Mouse (Mus musculus) activated CD4-positive, CD25-positive, alpha-beta regulatory T cell (primary cell): ENCODE measurements around the gene Gpc2. TPM values are rescaled to one million over a fixed set of nuclear protein-coding genes. Genes with fewer than 3 reads are reported as not detected.

Experiments
- polyA plus RNA-seq, 2 experiments: library from polyadenylated mRNA; unstranded; fragments of 100-300 nt; shearing (Covaris generic); gene quantifications; one replicate each; pipeline ENCODE4 v1.2.1; 2017

The Gpc2 gene
- polyA plus RNA-seq, result 1 to 10 TPM in 1 of 2 experiments, under 1 TPM in 1; 0.82 to 1.3 TPM

DNA sequence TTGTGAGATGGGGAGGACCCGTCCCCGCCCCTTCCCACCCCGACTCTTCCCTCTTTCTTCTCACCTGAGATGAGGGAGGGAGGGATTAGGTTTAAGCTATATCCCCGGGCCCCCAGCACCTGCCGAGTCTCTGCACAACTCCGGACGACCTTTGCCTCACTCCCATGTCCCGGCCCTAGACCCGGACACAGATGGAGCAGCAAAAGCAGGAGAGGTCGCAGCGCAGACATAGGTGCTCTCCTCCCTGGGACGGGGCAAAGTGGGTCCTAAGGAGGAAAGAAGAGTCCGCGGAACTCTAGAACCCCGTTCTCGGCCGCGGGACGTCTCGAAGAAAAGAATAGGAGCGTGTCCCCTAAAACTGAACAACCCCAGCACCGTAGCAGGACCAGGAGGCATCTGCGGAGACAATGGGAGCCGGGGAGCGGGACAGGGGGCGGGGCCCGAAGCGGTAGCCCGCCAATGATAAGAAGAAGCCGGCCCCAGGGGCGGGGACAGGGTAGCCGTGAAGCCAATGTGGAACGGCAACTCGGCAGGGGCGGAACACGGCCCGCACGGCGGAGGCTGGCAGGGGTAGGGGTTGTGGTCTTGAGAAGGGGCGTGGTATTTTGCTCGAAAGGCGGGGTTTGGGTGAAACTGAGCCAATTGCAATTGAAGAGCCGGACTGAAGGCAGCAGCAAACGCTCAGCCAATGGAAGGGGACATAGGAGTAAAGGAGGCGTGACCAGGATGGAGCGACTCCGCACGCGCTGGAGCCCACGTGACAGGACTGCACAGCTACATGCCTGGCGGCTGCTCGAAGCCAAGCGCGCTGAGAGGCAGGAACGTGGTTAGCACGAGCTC is at the start of gene Gpc2, which contains the start of the genes Gm43720 and Stag3:
Gpc2 (minus strand) TSS at position 421 of the 840 bp plus-strand sequence.
Gm43720 (minus strand) TSS at position 374 of the 840 bp plus-strand sequence.
Stag3 (plus strand) TSS at position 656 of the 840 bp plus-strand sequence.

DNA sequence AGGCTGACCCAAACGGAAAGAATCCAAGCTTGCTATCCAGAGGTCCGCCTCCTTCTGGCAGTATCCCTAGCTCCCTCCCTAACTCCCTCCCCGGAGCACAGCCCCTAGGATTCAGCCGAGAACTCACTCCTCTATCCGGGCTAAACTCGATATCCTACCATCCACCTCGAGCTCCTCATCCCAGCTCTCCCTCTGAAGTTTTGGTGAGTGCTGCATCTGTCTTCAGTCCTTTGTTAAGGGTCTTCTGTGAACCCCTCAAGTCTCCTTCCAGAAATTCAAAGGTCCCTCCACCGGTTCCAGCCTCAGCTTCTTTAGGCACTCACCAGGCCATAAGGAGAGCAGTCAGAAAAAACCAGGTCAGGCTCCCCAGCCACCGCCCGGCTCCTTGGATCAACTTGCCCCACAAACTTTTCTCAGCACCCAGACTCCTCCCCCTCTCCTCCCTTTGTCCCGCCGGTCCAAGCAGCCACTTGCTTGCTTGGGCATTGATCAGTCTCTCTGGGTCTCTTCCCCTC is 7.3 kb downstream of the Gpc2 start, which contains the start of gene Gal3st4:
Gal3st4 (minus strand) TSS at position 432 of the 515 bp plus-strand sequence.

DNA sequence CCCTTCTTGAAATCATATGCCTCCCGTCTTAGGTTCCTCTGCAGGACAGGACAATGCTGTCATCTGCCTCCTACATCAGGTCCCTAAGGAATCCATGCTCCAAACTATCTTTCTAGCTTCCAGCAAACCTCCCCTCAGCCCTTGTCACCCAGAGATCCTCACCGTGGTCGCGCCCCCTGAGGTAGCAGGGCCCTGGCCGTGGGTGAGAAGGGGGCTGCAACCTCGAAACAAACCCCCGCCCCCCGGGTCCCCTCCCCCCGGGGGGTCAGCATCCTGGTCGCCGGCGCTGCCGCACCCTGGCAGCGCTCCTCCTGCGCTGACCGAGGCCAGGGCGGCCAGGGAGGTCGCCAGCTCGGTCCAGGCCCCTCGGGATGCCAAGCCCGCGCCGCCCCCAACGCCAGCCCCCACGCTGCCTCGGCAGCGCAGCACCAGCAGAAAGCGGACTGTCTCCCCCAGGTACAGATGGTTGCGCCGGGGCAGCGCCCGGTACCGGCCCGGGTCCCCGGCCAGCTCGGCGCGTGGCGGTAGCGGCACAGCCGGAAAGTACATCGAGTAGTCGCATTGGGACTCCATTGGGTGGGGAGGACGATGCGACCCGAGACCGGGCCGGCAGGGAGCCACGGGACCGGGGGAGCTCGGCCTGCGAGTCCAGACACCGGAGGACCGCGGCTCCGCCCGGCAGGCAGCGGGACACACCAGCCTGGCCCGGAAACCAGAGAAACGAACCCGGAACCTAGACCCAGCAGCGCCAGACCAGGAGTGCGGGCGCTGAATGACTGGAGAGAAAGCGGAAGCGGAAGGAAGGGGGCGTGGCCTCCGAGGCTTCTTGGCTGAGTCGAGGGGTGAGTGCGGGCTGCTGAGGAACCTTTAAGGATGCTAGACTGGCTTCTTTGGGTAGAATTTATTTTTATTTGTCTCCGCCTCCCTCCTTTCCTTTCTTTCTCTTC is 16.3 kb downstream of the Gpc2 start, which contains the start of gene BC037034:
BC037034 (minus strand) TSS at position 774 of the 947 bp plus-strand sequence.

DNA sequence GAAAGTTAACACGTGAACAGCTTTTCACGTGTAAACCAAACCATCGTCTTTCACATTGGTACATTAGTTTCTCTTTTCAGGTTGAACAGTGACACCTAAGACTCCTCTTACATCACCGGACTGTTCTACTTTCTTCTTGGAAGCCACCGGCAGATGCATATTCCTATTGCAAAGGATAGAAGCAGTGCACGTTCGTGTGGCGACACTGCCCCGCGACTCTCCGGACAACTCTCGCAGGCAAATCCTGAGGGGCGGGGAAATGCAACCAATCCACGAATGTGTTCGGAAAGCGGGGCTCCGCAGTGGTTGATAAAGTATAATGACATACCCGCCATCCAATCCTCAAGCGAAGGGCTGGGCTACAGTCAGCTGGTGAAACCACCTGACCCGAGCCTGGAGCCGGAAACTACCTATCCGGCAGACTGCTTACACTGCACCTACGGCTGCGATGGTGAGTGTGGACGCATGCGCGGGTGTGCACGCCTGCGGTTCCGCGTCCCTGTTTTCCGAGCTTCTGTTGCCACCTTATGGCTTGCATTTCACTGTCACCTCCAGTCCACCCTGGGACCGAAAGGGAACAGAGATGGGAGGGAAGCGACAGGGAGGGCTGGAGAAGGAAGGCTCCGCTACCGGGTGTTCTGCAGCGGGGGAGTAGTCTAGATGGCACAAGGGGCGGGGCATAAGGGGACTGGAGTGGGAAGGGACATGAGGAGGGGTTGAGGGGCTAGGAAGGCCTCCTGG is 24.3 kb downstream of the Gpc2 start, which contains the start of gene Lamtor4:
Lamtor4 (plus strand) TSS at position 130 of the 741 bp plus-strand sequence.

DNA sequence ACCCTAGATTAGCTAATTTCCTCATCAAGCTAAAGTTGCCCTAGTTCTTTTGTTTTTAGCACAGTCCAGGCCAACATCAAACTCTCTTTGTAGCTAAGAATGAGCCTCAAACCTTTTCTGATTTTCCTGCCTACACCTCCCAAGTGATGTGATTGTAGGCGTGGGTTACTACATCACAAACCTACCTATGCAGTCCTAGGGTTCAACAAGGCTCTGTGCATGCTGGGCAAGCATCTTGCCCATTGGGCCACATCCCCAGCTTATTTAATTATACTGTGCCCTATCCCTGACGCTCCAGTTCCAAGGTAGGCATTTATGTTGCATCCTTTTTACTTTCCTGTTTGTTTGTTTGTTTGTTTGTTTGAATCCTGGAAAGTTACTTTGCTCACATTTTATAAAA is 54.1 kb downstream of the Gpc2 start, which contains the start of gene Nxpe5:
Nxpe5 (plus strand) TSS at position 199 of the 400 bp plus-strand sequence.

Other genes with a start within 250 kb of the Gpc2 start
- gene Smok3c, start 226.8 kb downstream of the Gpc2 start, polyA plus RNA-seq, result under 1 TPM in 1 of 2 experiments, not detected in 1; 0.20 TPM
- gene Zkscan1, start 194.9 kb downstream of the Gpc2 start, polyA plus RNA-seq, result 10 to 100 TPM; 13.7 to 15.0 TPM
- gene Zscan21, start 163.1 kb downstream of the Gpc2 start, polyA plus RNA-seq, result 10 to 100 TPM; 25.9 to 26.6 TPM
- gene Zfp113, start 124.3 kb downstream of the Gpc2 start, polyA plus RNA-seq, result 10 to 100 TPM; 13.8 to 18.1 TPM
- gene Cops6, start 118.9 kb downstream of the Gpc2 start, polyA plus RNA-seq, result 100 to 1,000 TPM; 201 to 238 TPM
- gene Ap4m1, start 108.0 kb downstream of the Gpc2 start, polyA plus RNA-seq, result 10 to 100 TPM in 1 of 2 experiments, 1 to 10 TPM in 1; 4.1 to 11.6 TPM
- gene Mcm7, start 107.6 kb downstream of the Gpc2 start, polyA plus RNA-seq, result 10 to 100 TPM; 79.6 to 79.8 TPM
- gene Taf6, start 92.6 kb downstream of the Gpc2 start, polyA plus RNA-seq, result 10 to 100 TPM; 34.4 to 42.4 TPM
- gene Cnpy4, start 92.5 kb downstream of the Gpc2 start, polyA plus RNA-seq, result 10 to 100 TPM; 13.7 to 14.6 TPM
- gene Mblac1, start 85.7 kb downstream of the Gpc2 start, polyA plus RNA-seq, result 1 to 10 TPM; 1.1 to 2.5 TPM
- gene Nxpe5, start 54.1 kb downstream of the Gpc2 start, polyA plus RNA-seq, result under 1 TPM; 0.06 to 0.86 TPM
- gene Lamtor4, start 24.5 kb downstream of the Gpc2 start, polyA plus RNA-seq, result 100 to 1,000 TPM in 1 of 2 experiments, 10 to 100 TPM in 1; 81.7 to 117 TPM
- gene BC037034, start 16.0 kb downstream of the Gpc2 start, polyA plus RNA-seq, result 10 to 100 TPM; 20.7 to 48.2 TPM
- under 1 TPM; 0.28 to 0.37 TPM for gene Gal3st4, start 7.2 kb downstream of the Gpc2 start, polyA plus RNA-seq
- under 1 TPM in 1 of 2 experiments, not detected in 1; 0.28 TPM for gene Gm43720, start within 50 bp of the Gpc2 start, polyA plus RNA-seq
- 1 to 10 TPM in 1 of 2 experiments, under 1 TPM in 1; 0.85 to 3.1 TPM for gene Stag3, start 235 bp upstream of the Gpc2 start, polyA plus RNA-seq
- 10 to 100 TPM in 1 of 2 experiments, 1 to 10 TPM in 1; 2.5 to 37.9 TPM for gene Pvrig, start 62.0 kb upstream of the Gpc2 start, polyA plus RNA-seq
- gene Zfp157, start 161.5 kb upstream of the Gpc2 start, polyA plus RNA-seq, result 10 to 100 TPM; 13.4 to 24.2 TPM